Mouse (Mus musculus) myocyte (in vitro differentiated cells): ENCODE results near the gene Cd300e. TPM values are rescaled to one million over a fixed set of nuclear protein-coding genes. Genes with fewer than 3 reads are reported as not detected.
A peak's percentile ranks its signal among the peaks of the same experiment; 100 is the strongest.

ENCODE experiments used
- H3K27me3 ChIP-seq: one replicate; pipeline ENCODE4 v1.6.1; 2011; ENCODE audit not compliant: control insufficient read depth, insufficient read depth, insufficient read length
- H3K36me3 ChIP-seq: one replicate; pipeline ENCODE4 v1.6.1; 2011; ENCODE audit not compliant: control insufficient read depth, insufficient read depth
- H3K4me2 ChIP-seq: one replicate; pipeline ENCODE4 v1.6.1; 2011; ENCODE audit warnings: low read depth, control low read depth
- H3K4me3 ChIP-seq: one replicate; pipeline ENCODE4 v1.5.1; 2011; ENCODE audit warnings: mild to moderate bottlenecking, control low read depth, moderate library complexity
- H3K79me2 ChIP-seq: one replicate; pipeline ENCODE4 v1.6.1; 2011; ENCODE audit not compliant: control insufficient read depth, insufficient read depth
- H3ac ChIP-seq: one replicate; pipeline ENCODE4 v1.6.1; 2011; ENCODE audit not compliant: control insufficient read depth, insufficient read length
- CEBPB ChIP-seq: IDR thresholded peaks from 2 replicates; pipeline ENCODE4 v1.6.1; 2011; ENCODE audit warnings: mild to moderate bottlenecking, moderate library complexity; ENCODE audit not compliant: poor library complexity, insufficient read depth, severe bottlenecking
- E2F4 ChIP-seq: IDR thresholded peaks from one replicate; pipeline ENCODE4 v1.6.1; 2011; ENCODE audit warnings: mild to moderate bottlenecking, control low read depth, moderate library complexity; ENCODE audit not compliant: insufficient read depth
- MAX ChIP-seq: IDR thresholded peaks from one replicate; pipeline ENCODE4 v1.6.1; 2011; ENCODE audit warnings: low read depth, mild to moderate bottlenecking, control low read depth
- MYOD1 ChIP-seq, 3 experiments: IDR thresholded peaks; one replicate each; pipeline ENCODE4 v1.6.1; 2011; ENCODE audit warnings: control low read depth in 2 of 3, low read depth in 2 of 3, mild to moderate bottlenecking in 2 of 3, moderate library complexity in 1 of 3; ENCODE audit not compliant: insufficient read length in 2 of 3, control insufficient read depth in 1 of 3
- MYOG ChIP-seq, 3 experiments: IDR thresholded peaks; one replicate each; pipeline ENCODE4 v1.6.1; 2011; ENCODE audit warnings: control low read depth in 2 of 3, low read depth in 2 of 3, mild to moderate bottlenecking in 2 of 3; ENCODE audit not compliant: insufficient read length in 2 of 3, control insufficient read depth in 1 of 3, insufficient read depth in 1 of 3
- POLR2A ChIP-seq: IDR thresholded peaks from one replicate; pipeline ENCODE4 v1.6.1; 2011; ENCODE audit warnings: low read depth, mild to moderate bottlenecking, control low read depth, moderate library complexity; ENCODE audit not compliant: insufficient read length
- POLR2AphosphoS2 ChIP-seq: IDR thresholded peaks from one replicate; pipeline ENCODE4 v1.6.1; 2011; ENCODE audit warnings: low read depth, control low read depth; ENCODE audit not compliant: insufficient read length
- REST ChIP-seq: IDR thresholded peaks from one replicate; pipeline ENCODE4 v1.6.1; 2011; ENCODE audit warnings: mild to moderate bottlenecking, control low read depth, moderate library complexity; ENCODE audit not compliant: insufficient read depth, insufficient read length
- SRF ChIP-seq: IDR thresholded peaks from one replicate; pipeline ENCODE4 v1.6.1; 2011; ENCODE audit warnings: low read depth; ENCODE audit not compliant: control insufficient read depth, insufficient read length
- TCF12 ChIP-seq: IDR thresholded peaks from one replicate; pipeline ENCODE4 v1.6.1; 2011; ENCODE audit warnings: mild to moderate bottlenecking, control low read depth; ENCODE audit not compliant: poor library complexity, insufficient read depth, severe bottlenecking
- TCF3 ChIP-seq: IDR thresholded peaks from one replicate; pipeline ENCODE4 v1.6.1; 2011; ENCODE audit warnings: low read depth, control low read depth; ENCODE audit not compliant: insufficient read length
- USF1 ChIP-seq: IDR thresholded peaks from one replicate; pipeline ENCODE4 v1.6.1; 2011; ENCODE audit warnings: low read depth, mild to moderate bottlenecking, control low read depth, moderate library complexity
- polyA plus RNA-seq: library from polyadenylated mRNA; unstranded; fragments of >200 nt; fragmentation: generic; extraction: Trizol; gene quantifications from one replicate; pipeline ENCODE4 v1.2.1, GENCODE M21; 2012; ENCODE audit warnings: missing spikeins

Gene Cd300e
- polyA plus RNA-seq, 1 experiment = not detected

DNA sequence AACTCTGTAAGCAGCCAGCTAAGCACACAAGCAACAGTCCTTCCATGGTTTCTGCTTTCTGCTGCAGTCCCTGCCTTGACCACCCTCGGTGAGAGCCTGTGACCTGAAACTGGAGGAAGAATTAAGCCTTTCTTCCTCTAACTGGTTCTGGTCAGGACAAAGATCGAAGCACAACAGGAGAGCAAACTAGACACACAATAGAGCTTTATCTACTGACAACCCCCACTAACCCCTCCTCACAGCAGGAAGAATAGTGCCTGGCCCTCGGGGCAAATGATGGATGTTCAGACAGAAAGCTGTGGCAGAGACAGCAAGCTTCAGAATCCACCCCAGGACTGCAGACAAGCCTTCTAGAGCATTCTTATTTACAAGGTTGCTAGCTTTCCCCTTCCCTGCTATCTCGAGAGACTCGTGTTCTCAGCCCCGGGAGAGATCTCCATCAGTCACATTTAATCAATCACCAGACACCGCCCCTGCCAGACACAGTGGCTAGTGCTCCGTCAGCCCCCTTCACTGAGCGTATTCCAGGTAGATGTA, 9.1 kb upstream of the Cd300e start:
- H3K27me3 ChIP-seq = no peaks in the 10 kb centered on the region
- H3ac ChIP-seq = no peak overlapping the region
- H3K4me2 ChIP-seq = peak overlapping the region; percentile 68
- TF ChIP-seq E2F4 (no peak), REST (no peak), TCF12 (no peak), USF1 (no peak), SRF (no peak), MYOG (IDR thresholded peaks at IDR 0.05; ENCODE audit: control insufficient read depth in 1 of 3, insufficient read depth in 1 of 3, insufficient read length in 2 of 3, low read depth in 2 of 3) (no peak), POLR2A (no peak), CEBPB (no peak), TCF3 (no peak), MAX (no peak), MYOD1 (IDR thresholded peaks at IDR 0.05; ENCODE audit: control insufficient read depth in 1 of 3, insufficient read length in 2 of 3, low read depth in 2 of 3) (no peak), POLR2AphosphoS2 (no peak)
- no peaks in the 10 kb centered on the region for H3K36me3 ChIP-seq
- no peak overlapping the region for H3K4me3 ChIP-seq
- no peaks in the 10 kb centered on the region for H3K79me2 ChIP-seq

DNA sequence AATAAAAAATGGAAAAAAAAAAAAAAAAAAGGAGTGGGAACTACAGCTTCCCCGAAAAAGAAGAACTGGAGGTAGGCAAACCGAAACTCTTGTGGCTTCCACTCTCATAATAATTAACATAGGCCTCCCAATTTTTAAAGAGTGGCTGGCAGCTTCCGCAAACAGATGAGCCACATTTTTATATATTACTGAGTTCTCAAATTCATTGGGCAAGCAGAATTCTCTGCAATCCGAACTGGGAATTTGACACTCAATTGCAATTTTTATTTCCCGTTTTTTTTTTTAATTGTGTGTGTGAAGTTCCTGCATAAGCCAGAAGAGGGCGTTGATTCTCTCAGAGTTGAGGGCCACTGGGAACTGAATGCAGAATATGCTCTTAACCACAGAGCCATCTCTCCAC, 4.8 kb upstream of the Cd300e start:
- Histone ChIP-seq H3K4me3 (no peak overlapping the region), H3K79me2 (no peaks in the 10 kb centered on the region), H3ac (no peak overlapping the region), H3K36me3 (no peaks in the 10 kb centered on the region), H3K4me2 (no peak overlapping the region), H3K27me3 (no peaks in the 10 kb centered on the region)
- TF ChIP-seq MYOG (IDR thresholded peaks at IDR 0.05; ENCODE audit: control insufficient read depth in 1 of 3, insufficient read depth in 1 of 3, insufficient read length in 2 of 3, low read depth in 2 of 3) = no peak
- no peak for TF ChIP-seq USF1
- TF ChIP-seq TCF12 = no peak
- TF ChIP-seq POLR2AphosphoS2 = no peak
- TF ChIP-seq CEBPB = no peak
- no peak for TF ChIP-seq MAX
- no peak for TF ChIP-seq E2F4
- TF ChIP-seq SRF = no peak
- no peak for TF ChIP-seq MYOD1 (IDR thresholded peaks at IDR 0.05; ENCODE audit: control insufficient read depth in 1 of 3, insufficient read length in 2 of 3, low read depth in 2 of 3)

GRCm38 (mm10) chr11:115059797-115060196, 2.2 kb downstream of the Cd300e start:
- no peak overlapping the region for H3ac ChIP-seq
- no peaks in the 10 kb centered on the region for H3K79me2 ChIP-seq
- H3K36me3 ChIP-seq = no peaks in the 10 kb centered on the region
- no peaks in the 10 kb centered on the region for H3K27me3 ChIP-seq
- no peak for TF ChIP-seq E2F4
- TF ChIP-seq MYOD1 (IDR thresholded peaks at IDR 0.05; ENCODE audit: control insufficient read depth in 1 of 3, insufficient read length in 2 of 3, low read depth in 2 of 3) = no peak
- no peak for TF ChIP-seq POLR2AphosphoS2
- no peak for TF ChIP-seq TCF3
- no peak for TF ChIP-seq SRF
- TF ChIP-seq CEBPB = no peak
- no peak for TF ChIP-seq MAX
- TF ChIP-seq TCF12 = no peak
- no peak for TF ChIP-seq POLR2A
- no peak for TF ChIP-seq REST
- TF ChIP-seq USF1 = no peak
- no peak for TF ChIP-seq MYOG (IDR thresholded peaks at IDR 0.05; ENCODE audit: control insufficient read depth in 1 of 3, insufficient read depth in 1 of 3, insufficient read length in 2 of 3, low read depth in 2 of 3)
- no peak overlapping the region for H3K4me3 ChIP-seq
- no peak overlapping the region for H3K4me2 ChIP-seq

- TF ChIP-seq MYOG (IDR thresholded peaks at IDR 0.05; ENCODE audit: control insufficient read depth in 1 of 3, insufficient read depth in 1 of 3, insufficient read length in 2 of 3, low read depth in 2 of 3) (no peak), MAX (no peak), CEBPB (no peak), MYOD1 (IDR thresholded peaks at IDR 0.05; ENCODE audit: control insufficient read depth in 1 of 3, insufficient read length in 2 of 3, low read depth in 2 of 3) (no peak), SRF (no peak), TCF12 (no peak), TCF3 (no peak), POLR2AphosphoS2 (no peak), POLR2A (no peak), REST (no peak), E2F4 (no peak), USF1 (no peak)
- no peak overlapping the region for H3K4me3 ChIP-seq
- no peak overlapping the region for H3K4me2 ChIP-seq
- H3ac ChIP-seq = no peak overlapping the region
- no peaks in the 10 kb centered on the region for H3K27me3 ChIP-seq
- H3K36me3 ChIP-seq = no peaks in the 10 kb centered on the region
- H3K79me2 ChIP-seq = no peaks in the 10 kb centered on the region
These were observed 3.3 kb downstream of the Cd300e start for GRCm38 (mm10) chr11:115058701-115059100.

- H3K4me3 ChIP-seq = no peak overlapping the region
- no peak overlapping the region for H3K4me2 ChIP-seq
- TF ChIP-seq TCF12 (no peak), POLR2A (no peak), E2F4 (no peak), REST (no peak), MAX (no peak), POLR2AphosphoS2 (no peak), SRF (no peak), MYOG (IDR thresholded peaks at IDR 0.05; ENCODE audit: control insufficient read depth in 1 of 3, insufficient read depth in 1 of 3, insufficient read length in 2 of 3, low read depth in 2 of 3) (no peak), MYOD1 (IDR thresholded peaks at IDR 0.05; ENCODE audit: control insufficient read depth in 1 of 3, insufficient read length in 2 of 3, low read depth in 2 of 3) (no peak), TCF3 (no peak), CEBPB (no peak)
- no peaks in the 10 kb centered on the region for H3K27me3 ChIP-seq
- H3K36me3 ChIP-seq = no peaks in the 10 kb centered on the region
- H3ac ChIP-seq = no peak overlapping the region
- no peaks in the 10 kb centered on the region for H3K79me2 ChIP-seq
These were observed 7.4 kb downstream of the Cd300e start for GRCm38 (mm10) chr11:115054537-115054936.
